Mouse (Mus musculus): ENCODE data around the gene Gm3424.
"Not testable (repeated sequence)": the region's sequence is repeated elsewhere in the genome, so short reads cannot be mapped to it uniquely, and the experiment has no call there.

Gene Gm3424

DNA sequence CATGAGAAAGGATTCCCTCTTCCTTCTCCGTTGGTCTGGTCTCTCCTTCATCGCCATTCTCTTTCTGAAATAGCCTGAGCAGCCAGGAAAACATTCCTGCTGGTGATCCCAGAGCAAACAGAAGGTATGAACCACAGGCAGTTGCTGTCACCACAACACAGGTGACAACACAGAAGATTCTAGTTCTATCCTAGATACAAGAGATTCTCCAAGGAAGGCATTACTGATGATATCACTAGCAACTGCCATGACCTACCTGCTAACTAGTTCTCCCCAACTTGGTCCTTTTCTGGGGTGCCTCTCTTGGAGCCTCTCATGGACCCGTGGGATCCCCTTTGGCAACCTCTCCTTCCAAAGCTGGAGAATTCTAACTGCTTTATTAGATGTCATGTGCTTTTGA is at the start of gene Gm3424:
Gene Gm3424 (minus strand): TSS at position 101 of the 400 bp plus-strand sequence.
- DNase-seq (ENCODE audit: low read depth, low spot score), result not testable (repeated sequence)

- DNase-seq (ENCODE audit: low read depth, low spot score), result not testable (repeated sequence)
These were observed 49.7 kb upstream of the Gm3424 start for GRCm38 (mm10) chr14:5879791-5880190.

DNA sequence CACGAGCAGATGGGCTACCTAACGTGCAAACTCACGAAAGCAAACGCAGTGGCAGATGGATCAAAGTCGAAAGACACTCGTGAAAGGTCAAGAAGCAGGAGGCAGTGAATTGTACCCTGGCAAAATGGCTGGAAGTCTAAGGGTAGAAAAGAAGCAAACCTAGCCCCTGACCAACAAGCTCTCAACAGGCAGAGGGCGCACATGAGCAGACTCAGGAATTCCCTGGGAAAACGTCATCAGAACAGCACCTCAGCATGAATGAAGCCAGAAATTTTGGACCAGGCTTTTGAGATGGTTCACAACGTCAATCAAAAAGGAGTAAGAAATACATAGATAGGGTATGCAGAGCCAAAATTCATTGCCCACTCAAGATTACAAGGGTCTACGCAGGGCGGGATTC is 49.0 kb upstream of the Gm3424 start:
- not testable (repeated sequence) for DNase-seq (ENCODE audit: low read depth, low spot score)

- not testable (repeated sequence) for DNase-seq (ENCODE audit: low read depth, low spot score)
These were observed 25.8 kb upstream of the Gm3424 start for GRCm38 (mm10) chr14:5855911-5856310.

GRCm38 (mm10) chr14:5812699-5813356 is 17.3 kb downstream of the Gm3424 start:
- DNase-seq (ENCODE audit: low read depth, low spot score), result not testable (repeated sequence)

- not testable (repeated sequence) for DNase-seq (ENCODE audit: low read depth, low spot score)
These were observed 22.2 kb downstream of the Gm3424 start, which contains the start of gene Gm3383 for GRCm38 (mm10) chr14:5807882-5808281. TSS of gene Gm3383 (minus strand) at chr14:5807982.

All from c-Kit-negative CD71-positive TER-119-positive erythroid progenitor cells, embryonic 14.5 days (primary cell).